Mouse (Mus musculus) right cerebral cortex, adult 18-20 months (tissue): ENCODE results near the gene Cep112.

Experiments
- DNase-seq: peaks from one replicate; pipeline ENCODE4 v3.0.0; 2022; ENCODE audit warnings: mixed read lengths

Gene Cep112

GRCm38 (mm10) chr11:108606836-108607235 lies 181.8 kb downstream of the Cep112 start:
- no peak for DNase-seq

GRCm38 (mm10) chr11:108620628-108621433 lies 195.8 kb downstream of the Cep112 start:
- no peak for DNase-seq

GRCm38 (mm10) chr11:108621434-108621901 lies 196.5 kb downstream of the Cep112 start:
- DNase-seq: no peak

GRCm38 (mm10) chr11:108625546-108626232 lies 200.7 kb downstream of the Cep112 start:
- DNase-seq: no peak

GRCm38 (mm10) chr11:108637780-108638179 lies 212.8 kb downstream of the Cep112 start:
- no peak for DNase-seq

GRCm38 (mm10) chr11:108655574-108655973 lies 230.6 kb downstream of the Cep112 start:
- DNase-seq: no peak

GRCm38 (mm10) chr11:108682014-108682413 lies 257.0 kb downstream of the Cep112 start:
- no peak for DNase-seq

- DNase-seq: no peak
Measured at GRCm38 (mm10) chr11:108696563-108696962, 271.6 kb downstream of the Cep112 start.

GRCm38 (mm10) chr11:108752301-108752700 lies 327.3 kb downstream of the Cep112 start:
- DNase-seq: peak; percentile 35

GRCm38 (mm10) chr11:108752765-108753164 lies 327.8 kb downstream of the Cep112 start:
- DNase-seq: no peak

GRCm38 (mm10) chr11:108753361-108754240 lies 328.6 kb downstream of the Cep112 start:
- no peak for DNase-seq

- no peak for DNase-seq
Measured at GRCm38 (mm10) chr11:108757211-108757610, 332.2 kb downstream of the Cep112 start.

- DNase-seq: peak; percentile 62
Measured at GRCm38 (mm10) chr11:108757626-108758430, 332.8 kb downstream of the Cep112 start.

GRCm38 (mm10) chr11:108770064-108770463 lies 345.1 kb downstream of the Cep112 start:
- DNase-seq: no peak

- no peak for DNase-seq
Measured at GRCm38 (mm10) chr11:108774019-108774670, 349.2 kb downstream of the Cep112 start.

GRCm38 (mm10) chr11:108777158-108777557 lies 352.2 kb downstream of the Cep112 start:
- no peak for DNase-seq

GRCm38 (mm10) chr11:108780271-108781250 lies 355.6 kb downstream of the Cep112 start:
- no peak for DNase-seq

- no peak for DNase-seq
Measured at GRCm38 (mm10) chr11:108798398-108798797, 373.4 kb downstream of the Cep112 start.

GRCm38 (mm10) chr11:108799695-108800094 lies 374.7 kb downstream of the Cep112 start:
- DNase-seq: peak; percentile 40

- DNase-seq: no peak
Measured at GRCm38 (mm10) chr11:108804030-108804429, 379.0 kb downstream of the Cep112 start.
